Mouse (Mus musculus): ENCODE measurements around the gene Vwa7.
"Not testable (repeated sequence)": the region's sequence is repeated elsewhere in the genome, so short reads cannot be mapped to it uniquely, and the experiment has no call there.

Vwa7 gene

DNA sequence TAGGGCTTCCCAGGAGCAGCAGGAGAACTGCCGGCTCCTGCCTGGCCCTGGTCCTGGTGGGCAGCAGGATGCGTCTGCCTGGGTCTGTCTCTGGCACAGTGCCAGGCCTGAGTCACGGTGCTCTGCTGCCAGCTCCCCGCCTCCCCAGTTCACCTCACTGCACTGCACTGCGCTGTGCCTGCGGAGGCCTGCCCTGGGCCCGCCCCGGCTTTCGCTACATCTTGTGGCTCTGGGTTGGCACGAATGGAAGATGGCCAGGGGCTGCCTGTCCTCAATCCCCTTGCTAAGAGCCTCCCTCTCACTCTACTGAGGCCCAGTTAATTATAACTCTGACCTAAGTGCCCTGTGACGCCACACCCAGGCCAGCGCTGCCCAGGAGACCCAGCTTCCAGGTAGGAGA lies at the start of gene Vwa7:
Vwa7 (plus strand) TSS at position 204 of the 400 bp plus-strand sequence.
- DNase-seq (ENCODE audit: low spot score) = no peak

DNA sequence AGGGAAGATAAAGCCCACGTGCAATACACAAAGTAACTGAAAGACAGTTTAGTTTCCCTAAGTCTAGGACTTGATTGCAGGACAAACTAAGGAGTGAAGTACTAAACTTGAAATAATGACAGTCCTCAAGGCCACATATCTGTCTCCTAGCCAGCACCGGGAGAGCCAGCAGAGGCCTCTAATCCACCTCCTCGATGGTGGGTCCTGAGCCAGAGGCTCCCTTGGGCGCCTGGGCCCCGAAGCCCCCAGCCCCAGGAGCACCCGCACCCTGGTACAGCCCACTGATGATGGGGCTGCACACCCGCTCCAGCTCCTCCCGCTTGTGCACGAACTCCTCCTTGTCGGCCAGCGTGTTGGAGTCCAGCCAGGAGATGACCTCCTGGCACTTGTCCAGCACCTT lies 46.6 kb upstream of the Vwa7 start, which contains the start of gene Gm20481:
Gm20481 (plus strand) TSS at position 91 of the 400 bp plus-strand sequence.
- not testable (repeated sequence) for DNase-seq (ENCODE audit: low spot score)

DNA sequence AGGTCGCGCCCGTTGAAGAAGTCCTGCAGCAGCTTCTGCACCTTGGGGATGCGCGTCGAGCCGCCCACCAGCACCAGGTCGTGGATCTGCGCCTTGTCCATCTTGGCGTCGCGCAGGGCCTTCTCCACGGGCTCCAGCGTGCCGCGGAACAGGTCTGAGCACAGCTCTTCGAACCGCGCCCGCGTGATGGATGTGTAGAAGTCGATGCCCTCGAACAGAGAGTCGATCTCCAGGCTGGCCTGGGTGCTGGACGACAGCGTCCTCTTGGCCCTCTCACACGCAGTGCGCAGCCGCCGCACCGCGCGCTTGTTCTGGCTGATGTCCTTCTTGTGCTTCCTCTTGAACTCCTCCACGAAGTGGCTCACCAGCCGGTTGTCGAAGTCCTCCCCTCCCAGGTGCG lies 45.5 kb upstream of the Vwa7 start:
- DNase-seq (ENCODE audit: low spot score) = not testable (repeated sequence)

- not testable (repeated sequence) for DNase-seq (ENCODE audit: low spot score)
These were observed 44.7 kb upstream of the Vwa7 start for GRCm38 (mm10) chr17:34971694-34972068.

- DNase-seq (ENCODE audit: low spot score) = peak; percentile 75
These were observed 44.2 kb upstream of the Vwa7 start, which contains the start of the genes Hspa1a and Hspa1l for GRCm38 (mm10) chr17:34972069-34972749. Hspa1a (minus strand) TSS chr17:34972156. Hspa1l (plus strand) TSS chr17:34972703.

DNA sequence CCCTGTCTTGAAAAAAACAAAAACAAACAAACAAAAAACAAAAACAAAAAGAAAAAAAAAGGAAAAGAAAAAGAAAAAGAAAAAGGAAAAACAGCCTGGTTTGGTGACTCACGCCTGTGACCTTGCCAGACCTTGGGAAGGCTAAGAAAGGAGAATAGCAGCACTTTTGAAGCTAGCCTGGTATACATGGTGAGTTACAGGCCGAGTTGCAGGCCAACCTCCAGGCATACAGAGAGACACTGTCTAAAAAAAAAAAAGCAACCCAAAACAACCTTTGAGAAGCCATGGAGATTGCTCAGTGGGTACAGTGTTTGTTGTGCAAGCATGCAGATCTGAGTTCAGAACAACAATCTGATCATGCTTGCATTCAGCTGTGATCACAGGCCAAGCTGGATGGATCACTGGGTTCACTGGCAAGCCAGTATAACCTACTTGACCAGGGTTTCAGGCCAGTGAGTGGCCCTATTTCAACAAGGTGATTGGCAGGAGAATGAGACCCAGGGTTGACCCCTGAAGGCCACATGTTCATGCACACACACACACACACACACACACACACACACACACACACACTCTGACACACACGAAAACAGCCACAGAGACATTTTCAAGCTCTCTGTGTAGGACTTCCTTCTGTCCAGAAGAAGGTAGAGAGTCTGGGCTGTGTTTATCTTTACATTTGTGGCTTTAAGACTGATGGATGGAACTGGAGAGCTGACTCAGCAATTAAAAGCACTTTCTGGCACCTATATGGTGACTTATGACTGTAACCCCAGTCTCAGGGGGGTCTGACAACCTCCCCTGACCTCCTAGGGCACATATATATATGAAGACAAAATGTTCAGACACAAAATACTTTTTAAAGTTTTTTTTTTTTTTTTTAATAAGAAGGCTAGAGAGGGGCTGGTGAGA lies 40.5 kb upstream of the Vwa7 start:
- no peak for DNase-seq (ENCODE audit: low spot score)

- no peak for DNase-seq (ENCODE audit: low spot score)
These were observed 39.4 kb upstream of the Vwa7 start for GRCm38 (mm10) chr17:34977000-34977399.

DNA sequence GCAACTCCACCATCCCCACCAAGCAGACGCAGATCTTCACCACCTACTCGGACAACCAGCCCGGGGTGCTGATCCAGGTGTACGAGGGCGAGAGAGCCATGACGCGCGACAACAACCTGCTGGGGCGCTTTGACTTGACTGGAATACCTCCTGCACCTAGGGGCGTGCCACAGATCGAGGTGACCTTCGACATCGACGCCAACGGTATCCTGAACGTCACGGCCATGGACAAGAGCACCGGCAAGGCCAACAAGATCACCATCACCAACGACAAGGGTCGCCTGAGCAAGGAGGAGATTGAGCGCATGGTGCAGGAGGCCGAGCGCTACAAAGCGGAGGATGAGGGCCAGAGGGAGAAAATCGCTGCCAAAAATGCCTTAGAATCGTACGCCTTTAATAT lies 38.1 kb upstream of the Vwa7 start:
- no peak for DNase-seq (ENCODE audit: low spot score)

DNA sequence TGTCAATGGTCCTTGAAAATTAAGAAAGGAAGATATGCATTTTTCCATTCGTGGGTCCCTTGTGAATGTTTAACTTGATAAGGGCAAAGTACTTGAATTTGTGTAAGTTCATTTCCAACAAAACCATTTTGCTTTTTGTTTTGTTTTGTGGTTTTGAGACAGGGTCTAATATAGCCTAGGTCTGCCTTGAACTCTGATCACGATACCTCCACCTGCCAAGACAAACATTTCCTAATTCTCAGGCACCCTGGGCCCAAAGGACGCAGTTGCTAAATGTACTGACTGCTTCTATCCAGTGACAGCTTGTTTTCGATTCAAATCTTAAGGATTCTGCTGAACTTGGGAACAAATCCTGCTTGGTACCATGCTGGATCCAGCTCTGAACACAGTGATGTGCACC lies 36.7 kb upstream of the Vwa7 start:
- DNase-seq (ENCODE audit: low spot score) = no peak

DNA sequence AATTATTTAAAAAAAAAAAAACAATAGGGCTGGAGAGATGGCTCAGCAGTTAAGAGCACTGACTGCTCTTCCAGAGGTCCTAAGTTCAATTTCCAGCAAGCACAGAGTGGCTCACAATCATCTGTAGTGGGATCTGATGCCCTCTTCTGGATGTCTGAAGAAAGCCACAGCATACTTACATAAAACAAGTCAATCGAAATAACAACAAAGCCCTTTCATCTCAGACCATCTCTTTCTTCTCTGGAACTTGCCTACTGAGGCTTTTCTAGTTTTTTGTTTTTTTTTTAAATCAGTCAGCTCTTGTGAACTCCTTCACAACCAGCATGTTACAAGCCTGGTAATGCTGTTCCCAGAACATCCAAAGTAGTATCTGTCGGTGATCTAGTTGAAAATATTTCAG lies 35.7 kb upstream of the Vwa7 start:
- no peak for DNase-seq (ENCODE audit: low spot score)

GRCm38 (mm10) chr17:34981690-34982180 lies 34.6 kb upstream of the Vwa7 start, which contains the start of gene Lsm2:
Lsm2 (plus strand) TSS chr17:34981862.
- DNase-seq (ENCODE audit: low spot score) = peak; percentile 87

DNA sequence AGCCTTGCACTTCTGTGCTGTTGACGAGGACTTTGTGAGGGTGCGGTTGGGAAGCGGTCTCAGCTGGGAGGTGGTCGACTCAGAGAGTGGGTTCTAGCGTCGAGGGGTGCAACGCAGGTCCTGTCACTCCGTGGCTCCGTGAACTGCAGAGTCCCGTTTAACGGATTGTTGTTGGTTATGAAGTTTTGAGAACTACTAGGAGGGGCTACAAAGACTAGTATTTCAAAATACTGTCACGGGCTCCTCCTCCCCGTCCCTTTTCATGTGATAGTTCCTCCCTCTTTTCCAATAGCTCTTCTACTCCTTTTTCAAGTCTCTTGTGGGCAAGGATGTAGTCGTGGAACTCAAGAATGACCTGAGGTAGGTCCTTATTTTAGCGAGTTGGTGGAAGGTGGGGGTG lies 34.1 kb upstream of the Vwa7 start:
- no peak for DNase-seq (ENCODE audit: low spot score)

- no peak for DNase-seq (ENCODE audit: low spot score)
These were observed 32.2 kb upstream of the Vwa7 start for GRCm38 (mm10) chr17:34984218-34984617.

DNA sequence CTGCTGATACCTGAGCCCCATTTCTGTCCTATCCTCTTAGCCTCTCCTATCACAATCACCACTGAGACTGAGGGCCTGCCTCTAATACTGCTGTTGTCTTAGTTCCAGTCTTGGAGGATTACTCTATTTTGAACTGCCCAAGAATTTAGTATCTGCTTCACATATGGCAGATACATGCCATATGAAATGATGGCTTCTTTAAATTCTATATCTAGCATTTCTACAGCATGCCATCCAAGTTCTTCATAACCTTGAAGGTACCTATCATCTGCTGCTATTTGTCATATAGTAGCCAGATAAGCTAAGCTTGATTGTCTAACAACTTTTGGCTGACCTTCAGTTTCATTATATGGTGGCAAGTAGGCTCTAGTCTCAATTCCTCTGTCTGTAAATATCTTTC lies 21.6 kb upstream of the Vwa7 start:
- DNase-seq (ENCODE audit: low spot score) = no peak

DNA sequence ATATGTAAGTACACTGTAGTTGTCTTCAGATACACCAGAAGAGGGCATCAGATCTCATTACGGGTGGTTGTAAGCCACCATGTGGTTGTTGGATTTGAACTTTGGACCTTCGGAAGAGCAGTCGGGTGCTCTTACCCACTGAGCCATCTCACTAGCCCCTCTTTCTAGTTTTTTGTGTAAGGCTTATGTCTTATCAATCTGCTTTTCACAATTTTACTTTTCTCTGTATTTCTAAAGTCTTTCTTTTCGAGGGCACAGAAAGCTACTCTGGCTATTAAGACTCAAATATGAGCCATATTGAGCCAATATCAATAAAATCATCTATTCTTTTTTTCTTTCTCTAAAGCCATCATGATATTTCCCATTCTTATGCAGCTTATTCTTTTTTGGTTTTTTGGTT lies 21.2 kb upstream of the Vwa7 start:
- DNase-seq (ENCODE audit: low spot score) = not testable (repeated sequence)

DNA sequence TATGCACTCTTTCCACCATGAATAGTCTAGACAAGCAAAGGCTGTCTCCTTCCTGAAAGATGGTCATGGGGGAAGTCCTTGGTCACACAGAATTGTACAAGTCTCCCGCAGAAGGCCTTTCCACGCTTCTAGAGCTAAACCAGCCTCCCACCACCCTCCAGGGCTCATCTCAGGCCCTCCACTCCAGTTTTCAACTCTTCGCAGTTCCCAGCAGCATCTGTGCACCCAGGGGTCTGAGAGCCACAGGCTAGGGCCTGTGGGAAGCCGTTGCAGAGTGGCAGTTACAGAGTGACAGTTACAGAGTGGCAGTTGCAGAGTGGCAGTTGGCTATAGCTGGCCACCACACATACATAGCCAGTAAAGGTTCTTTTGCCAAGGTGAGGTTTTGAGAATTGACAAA lies 20.5 kb upstream of the Vwa7 start:
- DNase-seq (ENCODE audit: low spot score) = not testable (repeated sequence)

GRCm38 (mm10) chr17:34996411-34997141 lies 19.8 kb upstream of the Vwa7 start:
- DNase-seq (ENCODE audit: low spot score) = no peak

DNA sequence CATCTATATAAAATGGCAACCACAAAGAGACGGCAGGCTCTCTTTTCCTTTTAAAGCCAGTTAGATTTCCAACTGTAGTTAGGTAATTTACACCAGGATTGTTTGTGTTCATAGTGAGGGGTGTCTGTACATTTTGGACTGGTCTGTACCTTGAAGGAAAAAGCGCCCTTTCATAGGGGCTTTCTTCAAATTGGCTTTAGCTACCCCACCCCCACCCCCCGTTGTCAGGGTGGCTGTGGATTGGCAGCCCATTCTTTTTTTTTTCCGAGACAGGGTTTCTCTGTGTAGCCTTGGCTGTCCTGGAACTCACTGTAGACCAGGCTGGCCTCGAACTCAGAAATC lies 19.3 kb upstream of the Vwa7 start:
- DNase-seq (ENCODE audit: low spot score) = no peak

DNA sequence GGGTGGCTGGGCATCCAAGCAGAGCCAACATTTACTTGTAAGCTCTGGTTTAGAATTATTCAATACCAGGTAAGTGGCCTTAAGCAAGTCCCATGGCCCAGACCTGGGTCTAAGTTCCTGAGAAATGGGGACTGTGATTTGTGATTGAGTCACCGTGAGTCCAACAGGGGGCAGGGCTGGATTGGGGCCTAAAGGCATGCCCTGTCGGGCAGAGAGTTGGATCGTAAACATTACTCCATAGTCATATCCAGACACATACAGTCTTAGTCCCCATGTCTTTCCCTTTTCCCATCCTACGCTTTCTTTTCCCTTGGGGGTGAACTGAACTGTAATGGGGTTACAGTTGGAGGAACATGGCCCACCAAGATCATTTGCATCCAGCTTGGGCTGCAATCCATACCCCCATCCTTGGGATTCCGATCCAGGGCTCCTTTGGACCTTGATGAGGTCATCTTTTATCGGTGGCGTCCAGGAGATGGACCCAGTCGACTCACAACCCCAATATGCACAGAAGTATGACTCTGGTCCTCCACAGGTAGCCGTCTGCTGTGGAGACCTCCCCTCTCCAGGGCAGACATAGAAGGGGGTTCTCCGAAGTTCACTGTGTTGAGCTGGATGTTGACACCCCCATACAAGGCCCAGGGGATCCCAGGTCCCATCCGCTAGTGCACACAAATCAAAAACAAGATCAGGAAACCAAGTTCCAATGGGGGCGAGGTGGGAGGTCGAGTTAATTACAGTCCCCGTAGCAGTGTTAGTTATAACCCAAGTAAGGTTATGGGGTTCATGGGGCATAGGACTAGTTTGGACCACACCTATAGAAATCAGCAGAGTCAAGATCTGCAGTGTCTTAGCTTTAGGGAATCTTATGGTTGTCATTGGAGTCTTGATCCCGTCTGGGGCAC lies 17.6 kb upstream of the Vwa7 start:
- no peak for DNase-seq (ENCODE audit: low spot score)

DNA sequence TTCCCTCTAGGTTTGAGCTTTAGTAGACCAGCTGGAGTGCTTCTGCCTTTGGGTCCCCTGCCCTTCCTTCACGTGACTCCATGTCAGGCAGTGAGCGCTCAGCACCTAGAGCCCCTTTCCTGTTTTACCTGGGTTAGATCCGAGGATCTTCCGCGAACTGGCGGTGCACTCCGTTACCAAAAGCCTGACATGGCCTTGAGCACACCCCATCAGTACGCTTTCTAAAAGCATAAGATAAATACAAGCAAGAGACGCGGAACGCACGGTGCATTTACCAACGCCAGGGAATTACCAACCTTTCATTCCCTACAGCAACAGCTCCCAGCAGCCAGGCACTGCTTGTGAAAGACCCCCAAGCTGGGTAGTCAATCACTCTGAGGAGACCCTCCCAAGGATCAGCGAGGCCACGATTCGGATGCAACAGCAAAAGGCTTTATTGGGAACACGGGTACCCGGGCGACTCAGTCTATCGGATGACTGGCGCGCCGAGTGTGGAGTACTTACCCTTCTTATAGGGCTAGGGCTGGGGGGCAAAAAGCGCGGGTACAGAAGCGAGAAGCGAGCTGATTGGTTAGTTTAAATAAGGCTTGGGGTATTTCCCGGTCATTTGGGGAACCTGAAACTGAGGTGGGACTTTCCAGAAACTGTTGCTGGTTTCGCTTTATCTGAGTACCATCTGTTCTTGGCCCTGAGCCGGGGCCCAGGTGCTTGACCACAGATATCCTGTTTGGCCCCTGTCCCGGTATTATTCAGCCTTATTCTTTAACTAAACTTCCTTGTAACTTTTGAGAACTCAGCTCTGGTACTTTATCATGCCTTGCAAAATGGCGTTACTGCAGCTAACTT lies 16.3 kb upstream of the Vwa7 start:
- not testable (repeated sequence) for DNase-seq (ENCODE audit: low spot score)

Measured in ovary, adult 18-20 months (tissue).